Mouse (Mus musculus): ENCODE results near the gene Samm50.

DNA sequence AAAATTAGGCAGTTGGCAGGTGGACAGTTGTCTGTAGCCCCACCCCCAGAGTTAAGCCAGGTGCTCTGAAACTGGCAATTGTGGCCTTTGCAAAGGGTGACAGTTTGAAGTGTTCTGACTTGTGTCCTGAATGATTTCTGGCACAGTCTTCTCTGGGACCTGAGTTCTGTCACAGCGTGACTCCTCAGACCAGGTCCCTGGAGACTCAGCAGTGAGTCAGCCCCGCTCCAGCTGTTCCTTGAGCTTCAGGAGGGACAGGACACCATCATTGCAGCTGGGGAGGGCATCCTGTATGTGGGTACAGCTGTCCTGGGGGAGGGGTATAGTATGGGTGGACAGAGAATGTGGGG is 20.7 kb downstream of the Samm50 start:
- TF ChIP-seq MYC (IDR thresholded peaks at IDR 0.05; ENCODE audit: low read depth, low read length) (no peak), POLR2A (IDR thresholded peaks at IDR 0.05; ENCODE audit: low read depth, low read length) (no peak), TCF12 (IDR thresholded peaks at IDR 0.05; ENCODE audit: low read depth, low read length) (peak; percentile 96), CTCF (conservative IDR thresholded peaks at IDR 0.05 in 1 of 2, IDR thresholded peaks at IDR 0.05 in 1 of 2; ENCODE audit: low read depth in 2 of 2, low read length in 2 of 2) (no peak), EP300 (IDR thresholded peaks at IDR 0.05; ENCODE audit: low read length) (peak; percentile 82), CHD1 (IDR thresholded peaks at IDR 0.05; ENCODE audit: low read depth, low read length) (no peak), RAD21 (IDR thresholded peaks at IDR 0.05; ENCODE audit: low read depth, low read length) (no peak), SIN3A (IDR thresholded peaks at IDR 0.05; ENCODE audit: low read length) (0 out of 2 replicates have a peak, but pooled peaks have one; percentile 41), ZKSCAN1 (IDR thresholded peaks at IDR 0.05; ENCODE audit: borderline replicate concordance, low read depth, low read length) (no peak), UBTF (IDR thresholded peaks at IDR 0.05; ENCODE audit: low read depth, low read length) (no peak), E2F4 (IDR thresholded peaks at IDR 0.05; ENCODE audit: insufficient replicate concordance, low read depth, low read length) (no peak), BHLHE40 (IDR thresholded peaks at IDR 0.05; ENCODE audit: low read depth, low read length) (peak; percentile 57), TBP (conservative IDR thresholded peaks at IDR 0.05; ENCODE audit: low read depth, low read length) (no peak), MXI1 (IDR thresholded peaks at IDR 0.05; ENCODE audit: low read depth, low read length) (peak; percentile 53; the same call in 1 of the 2 replicates)

All from CH12.LX (cell line).